Mouse (Mus musculus): ENCODE data around the gene Csmd2. TPM values are rescaled to one million over a fixed set of nuclear protein-coding genes. Genes with fewer than 3 reads are reported as not detected.

The Csmd2 gene
- polyA plus RNA-seq (2015; fragmentation: Nextera tagmentation; extraction: Ambion mirVana), result 7.4 and 11.8 TPM in 2 replicates

GRCm38 (mm10) chr4:127987784-127988455 is at the start of gene Csmd2:
Csmd2 (plus strand) TSS chr4:127987857.

GRCm38 (mm10) chr4:127970901-127971868 is 16.5 kb upstream of the Csmd2 start, which contains the start of gene CK137956:
CK137956 (minus strand) TSS chr4:127970951.

GRCm38 (mm10) chr4:128260907-128261560 is 273.4 kb downstream of the Csmd2 start, which contains the start of gene Hmgb4:
Hmgb4 (minus strand) TSS chr4:128260957.

GRCm38 (mm10) chr4:128609925-128610402 is 622.3 kb downstream of the Csmd2 start, which contains the start of gene Zscan20:
Zscan20 (minus strand) TSS chr4:128610098.

Other genes starting within 250 kb of the Csmd2 start
- gene CK137956, start 16.9 kb upstream of the Csmd2 start, polyA plus RNA-seq (2015; fragmentation: Nextera tagmentation; extraction: Ambion mirVana), result 2.1 TPM in 2 replicates